In the genomic region with DNA sequence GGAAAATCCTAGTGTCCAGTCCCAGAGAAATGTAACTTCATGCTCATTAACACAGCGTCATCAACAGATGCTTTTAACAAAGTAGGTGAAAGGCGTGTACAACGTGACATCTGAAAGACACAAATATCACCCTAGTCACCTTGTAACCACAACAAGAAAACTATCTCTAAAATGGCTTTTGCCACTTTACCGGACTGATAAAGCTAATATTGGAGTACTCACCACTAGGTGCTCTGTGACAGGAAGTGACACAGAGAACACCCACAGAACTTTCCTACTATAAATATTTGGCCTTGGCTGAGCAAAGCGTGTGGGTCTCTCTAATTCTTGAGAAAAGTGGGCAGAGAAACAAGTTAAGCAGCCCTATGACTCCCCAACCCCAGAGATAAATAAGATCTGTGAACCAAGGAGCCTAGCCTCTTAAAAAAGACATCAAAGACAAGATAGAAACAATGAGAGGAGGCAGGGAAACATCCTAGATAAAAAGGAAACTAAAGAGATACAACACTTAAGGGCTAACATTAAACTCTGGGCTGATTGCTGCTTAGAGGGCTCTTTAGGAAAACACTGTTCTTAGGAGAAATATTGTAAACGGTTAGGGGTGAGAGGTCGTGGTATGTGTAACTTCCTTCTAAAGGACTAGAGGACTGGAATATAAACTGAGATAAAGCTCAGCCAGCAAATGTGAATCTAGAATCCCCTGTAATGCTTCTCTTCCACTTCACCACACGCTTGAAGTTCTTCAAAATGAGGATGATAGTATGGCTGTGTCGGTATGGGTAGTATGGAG, we compare ENCODE assay signal across 14 mouse cellular contexts. TPM values are rescaled to one million over a fixed set of nuclear protein-coding genes. Genes with fewer than 3 reads are reported as not detected.
DNase-seq lines count a peak whose midpoint lies in the region; ATAC-seq and TF ChIP-seq lines count a peak whose summit lies in the region.
"Had no signal": no experiment of that assay in that cellular context is flagged by ENCODE, and none has a peak within 500 bp of the region (broad histone marks: within the 10 kb centered on the region; RNA-seq: fewer than 3 reads in every experiment).

No protein-coding gene starts in this region.

- peaks cover 19% of the 10 kb centered on the region for H3K4me1 ChIP-seq in heart, embryonic 11.5 days (ENCODE audit: control insufficient read depth, insufficient read depth, low read length)
- peaks cover 6% of the 10 kb centered on the region; the same call in 1 of the 2 replicates for H3K4me1 ChIP-seq in lung, postnatal 0 days (ENCODE audit: insufficient read depth, low read depth, low read length)

- peak; percentile 37 for TF ChIP-seq CTCF in lung, postnatal 0 days (IDR thresholded peaks at IDR 0.05)

- no peak overlapping the region; the same call in 1 of the 2 replicates for H3K27ac ChIP-seq in heart, embryonic 11.5 days (ENCODE audit: low read depth, low read length)
- H3K27ac ChIP-seq in lung, postnatal 0 days (ENCODE audit: low read length): peak overlapping the region; percentile 47; the same call in 1 of the 2 replicates
- H3K27ac ChIP-seq: liver, embryonic 15.5 days had no signal

- no peaks in the 10 kb centered on the region for H3K36me3 ChIP-seq in heart, embryonic 11.5 days (ENCODE audit: control insufficient read depth, insufficient read depth, low read length)
- no peaks in the 10 kb centered on the region for H3K36me3 ChIP-seq in lung, postnatal 0 days (ENCODE audit: insufficient read depth, low read length)
- H3K36me3 ChIP-seq: liver, embryonic 15.5 days had no signal

- TF ChIP-seq EP300 in lung, postnatal 0 days (IDR thresholded peaks at IDR 0.05): no peak

- H3K27me3 ChIP-seq in heart, embryonic 11.5 days (ENCODE audit: control insufficient read depth, insufficient read depth, low read length): no peaks in the 10 kb centered on the region
- H3K27me3 ChIP-seq in lung, postnatal 0 days (replicated peaks; ENCODE audit: insufficient read depth, low read length): no peaks in the 10 kb centered on the region
- H3K27me3 ChIP-seq: liver, embryonic 15.5 days had no signal

- DNase-seq in heart, postnatal 4 days: no peak
- peak; percentile 31 for DNase-seq in lung, postnatal 0 days (ENCODE audit: low spot score)
- DNase-seq in lung, adult 18-20 months: no peak
- DNase-seq in yolk sac, embryonic 10.5 days (ENCODE audit: low spot score): no peak
- no peak for DNase-seq in layer of hippocampus, adult 9-11 months
- DNase-seq in right cerebral cortex, postnatal 25 days: no peak
- DNase-seq: adrenal gland, postnatal 14 days; gastrocnemius, postnatal 25 days; kidney, postnatal 25 days; thymus, adult 18-20 months had no signal

- H3K4me2 ChIP-seq in heart, embryonic 11.5 days: peak overlapping the region; percentile 37
- no peak overlapping the region; the same call in 1 of the 2 replicates for H3K4me2 ChIP-seq in lung, postnatal 0 days (replicated peaks; ENCODE audit: low read depth, low read length)
- H3K4me2 ChIP-seq: liver, embryonic 15.5 days had no signal

- 0 out of 2 replicates have a peak overlapping the region, but pooled peaks have one; percentile 10 for H3K9ac ChIP-seq in heart, embryonic 11.5 days (ENCODE audit: low read depth, low read length)
- no peak overlapping the region for H3K9ac ChIP-seq in lung, postnatal 0 days (replicated peaks; ENCODE audit: low read depth)
- H3K9ac ChIP-seq: liver, embryonic 15.5 days had no signal

- H3K4me3 ChIP-seq in heart, embryonic 11.5 days (ENCODE audit: low read depth, low read length): no peak overlapping the region
- H3K4me3 ChIP-seq in lung, postnatal 0 days (ENCODE audit: low read depth, low read length): no peak overlapping the region
- H3K4me3 ChIP-seq: liver, embryonic 15.5 days had no signal

- ATAC-seq in heart, embryonic 11.5 days (replicated peaks; ENCODE audit: insufficient number of reproducible peaks, low FRiP score, low TSS enrichment): no peak
- no peak for ATAC-seq in lung, postnatal 0 days
- ATAC-seq in inflammation-experienced regulatory T-cells, adult 6 months: peak; percentile 89
- ATAC-seq: forebrain, embryonic 16.5 days had no signal

- WGBS in heart, embryonic 11.5 days (ENCODE audit: insufficient replicate concordance): 36% methylated on average over 9 of the region's 9 CpGs
- WGBS in lung, postnatal 0 days: 26% methylated on average over 9 of the region's 9 CpGs

- no peaks in the 10 kb centered on the region for H3K9me3 ChIP-seq in heart, embryonic 11.5 days (replicated peaks; ENCODE audit: control insufficient read depth, low read length)
- H3K9me3 ChIP-seq in lung, postnatal 0 days (ENCODE audit: low read length): no peaks in the 10 kb centered on the region
- H3K9me3 ChIP-seq: liver, embryonic 15.5 days had no signal

RNA-seq across cellular contexts. Expression of a gene that starts 29.8 kb away (rescaled TPM):
- polyA plus RNA-seq in heart, embryonic 11.5 days (2014; fragmentation: Nextera tagmentation; extraction: Ambion mirVana): 62.5 and 67.6 TPM in 2 replicates
- total RNA-seq in heart, postnatal 4 days (2021): 10 to 100 TPM; 14.0 to 17.7 TPM
- 32.7 and 37.0 TPM in 2 replicates for polyA plus RNA-seq in lung, postnatal 0 days (2015; fragmentation: Nextera tagmentation; extraction: Ambion mirVana)
- 100 to 1,000 TPM in 2 of 3 experiments, 10 to 100 TPM in 1; 91.7 to 126 (median 120) TPM for polyA plus RNA-seq in inflammation-experienced regulatory T-cells, adult 6 months (2017; shearing (Covaris generic))
